In genomic region chr3:60785137-60785875, GRCm38 (mm10) we compare ENCODE assay signal across 8 mouse cellular contexts.
DNase-seq lines count a peak whose midpoint lies in the region; ATAC-seq and TF ChIP-seq lines count a peak whose summit lies in the region.

No protein-coding gene starts in this region.

- H3K27ac ChIP-seq in midbrain, embryonic 10.5 days (replicated peaks), result 0 out of 2 replicates have a peak overlapping the region, but pooled peaks have one; percentile 38
- H3K27ac ChIP-seq in midbrain, postnatal 0 days (ENCODE audit: low read depth, low read length), result no peak overlapping the region
- H3K27ac ChIP-seq in hindbrain, embryonic 16.5 days (ENCODE audit: low read depth, low read length), result no peak overlapping the region
- peak overlapping the region; percentile 21 for H3K27ac ChIP-seq in lung, embryonic 16.5 days (ENCODE audit: low read length)

- H3K4me3 ChIP-seq in midbrain, embryonic 10.5 days, result no peak overlapping the region
- H3K4me3 ChIP-seq in midbrain, postnatal 0 days (ENCODE audit: low read depth, low read length), result no peak overlapping the region
- no peak overlapping the region for H3K4me3 ChIP-seq in hindbrain, embryonic 16.5 days (ENCODE audit: low read length)
- no peak overlapping the region for H3K4me3 ChIP-seq in lung, embryonic 16.5 days (ENCODE audit: low read length)

- no peaks in the 10 kb centered on the region for H3K9me3 ChIP-seq in midbrain, embryonic 10.5 days (replicated peaks)
- no peaks in the 10 kb centered on the region for H3K9me3 ChIP-seq in midbrain, postnatal 0 days (ENCODE audit: low read length)
- H3K9me3 ChIP-seq in hindbrain, embryonic 16.5 days (ENCODE audit: control insufficient read depth, low read length), result no peaks in the 10 kb centered on the region
- H3K9me3 ChIP-seq in lung, embryonic 16.5 days (ENCODE audit: control insufficient read depth, low read length), result no peaks in the 10 kb centered on the region

- no peaks in the 10 kb centered on the region for H3K27me3 ChIP-seq in midbrain, embryonic 10.5 days (ENCODE audit: low read depth, poor library complexity, severe bottlenecking)
- H3K27me3 ChIP-seq in midbrain, postnatal 0 days (ENCODE audit: insufficient read depth, low read length), result no peaks in the 10 kb centered on the region
- H3K27me3 ChIP-seq in hindbrain, embryonic 16.5 days (replicated peaks; ENCODE audit: control insufficient read depth, insufficient read depth, low read length), result no peaks in the 10 kb centered on the region
- H3K27me3 ChIP-seq in lung, embryonic 16.5 days (ENCODE audit: control insufficient read depth, insufficient read depth, low read depth, low read length), result no peaks in the 10 kb centered on the region

- TF ChIP-seq CTCF in midbrain, postnatal 0 days (IDR thresholded peaks at IDR 0.05), result no peak

- DNase-seq in midbrain, embryonic 10.5 days (ENCODE audit: low spot score), result peak; percentile 24
- no peak for DNase-seq in midbrain, postnatal 0 days (ENCODE audit: low spot score)
- peak; percentile 72 to 83 for DNase-seq in spleen, postnatal 36 days (ENCODE audit: low spot score in 2 of 2)
- no peak for DNase-seq in frontal cortex, postnatal 14 days (ENCODE audit: low spot score in 2 of 2)
- no peak for DNase-seq in left cerebral cortex, adult 8-10 months (ENCODE audit: low spot score in 2 of 2)

- no peaks in the 10 kb centered on the region for H3K36me3 ChIP-seq in midbrain, embryonic 10.5 days
- H3K36me3 ChIP-seq in midbrain, postnatal 0 days (ENCODE audit: insufficient read depth, low read length), result no peaks in the 10 kb centered on the region
- H3K36me3 ChIP-seq in hindbrain, embryonic 16.5 days (ENCODE audit: control insufficient read depth, insufficient read depth, low read length), result no peaks in the 10 kb centered on the region
- no peaks in the 10 kb centered on the region for H3K36me3 ChIP-seq in lung, embryonic 16.5 days (ENCODE audit: control insufficient read depth, insufficient read depth, low read length)

- ATAC-seq in midbrain, postnatal 0 days (ENCODE audit: low FRiP score), result no peak
- peak; percentile 95 for ATAC-seq in erythroblast, adult 5-6 weeks (replicated peaks; ENCODE audit: low FRiP score, poor library complexity, severe bottlenecking)
- ATAC-seq in hindbrain, embryonic 16.5 days, result peak; percentile 79; the same call in 1 of the 2 replicates
- peak; percentile 98 for ATAC-seq in lung, embryonic 16.5 days (ENCODE audit: low read depth)

- H3K4me1 ChIP-seq in midbrain, embryonic 10.5 days, result 0 out of 2 replicates have a peak, but pooled peaks cover 7% of the 10 kb centered on the region
- no peaks in the 10 kb centered on the region for H3K4me1 ChIP-seq in midbrain, postnatal 0 days (ENCODE audit: insufficient read depth, low read length)
- H3K4me1 ChIP-seq in hindbrain, embryonic 16.5 days (ENCODE audit: control insufficient read depth, insufficient read depth, low read depth, low read length), result no peaks in the 10 kb centered on the region
- no peaks in the 10 kb centered on the region; the same call in 1 of the 2 replicates for H3K4me1 ChIP-seq in lung, embryonic 16.5 days (replicated peaks; ENCODE audit: control insufficient read depth, insufficient read depth, low read length)

- WGBS in midbrain, embryonic 10.5 days, result 69% methylated on average over 9 of the region's 9 CpGs
- 74% methylated on average over 9 of the region's 9 CpGs for WGBS in midbrain, postnatal 0 days
- WGBS in hindbrain, embryonic 16.5 days, result 64% methylated on average over 9 of the region's 9 CpGs
- 33% methylated on average over 9 of the region's 9 CpGs for WGBS in lung, embryonic 16.5 days

- no peak overlapping the region for H3K9ac ChIP-seq in midbrain, postnatal 0 days (replicated peaks; ENCODE audit: low read length, poor library complexity, severe bottlenecking)
- H3K9ac ChIP-seq in hindbrain, embryonic 16.5 days (ENCODE audit: low read depth, low read length), result no peak overlapping the region
- no peak overlapping the region for H3K9ac ChIP-seq in lung, embryonic 16.5 days (ENCODE audit: low read length)

- no peak overlapping the region for H3K4me2 ChIP-seq in midbrain, postnatal 0 days (ENCODE audit: low read depth, low read length, poor library complexity, severe bottlenecking)
- H3K4me2 ChIP-seq in hindbrain, embryonic 16.5 days (ENCODE audit: low read length), result no peak overlapping the region
- no peak overlapping the region for H3K4me2 ChIP-seq in lung, embryonic 16.5 days (ENCODE audit: low read depth, low read length)

Comparison
In these comparisons a context has a peak if more than half of its experiments do, and no peak if none do; other contexts are left out.
1. DNase-seq: peak in midbrain, embryonic 10.5 days (single experiment) and spleen, postnatal 36 days (2 of 2); none in midbrain, postnatal 0 days (single experiment), frontal cortex, postnatal 14 days (0 of 2) and left cerebral cortex, adult 8-10 months (0 of 2).
2. H3K27ac ChIP-seq: peak in midbrain, embryonic 10.5 days (single experiment) and lung, embryonic 16.5 days (single experiment); none in midbrain, postnatal 0 days (single experiment) and hindbrain, embryonic 16.5 days (single experiment).